Comparison of ENCODE assay signal across 10 mouse cellular contexts in the genomic region with DNA sequence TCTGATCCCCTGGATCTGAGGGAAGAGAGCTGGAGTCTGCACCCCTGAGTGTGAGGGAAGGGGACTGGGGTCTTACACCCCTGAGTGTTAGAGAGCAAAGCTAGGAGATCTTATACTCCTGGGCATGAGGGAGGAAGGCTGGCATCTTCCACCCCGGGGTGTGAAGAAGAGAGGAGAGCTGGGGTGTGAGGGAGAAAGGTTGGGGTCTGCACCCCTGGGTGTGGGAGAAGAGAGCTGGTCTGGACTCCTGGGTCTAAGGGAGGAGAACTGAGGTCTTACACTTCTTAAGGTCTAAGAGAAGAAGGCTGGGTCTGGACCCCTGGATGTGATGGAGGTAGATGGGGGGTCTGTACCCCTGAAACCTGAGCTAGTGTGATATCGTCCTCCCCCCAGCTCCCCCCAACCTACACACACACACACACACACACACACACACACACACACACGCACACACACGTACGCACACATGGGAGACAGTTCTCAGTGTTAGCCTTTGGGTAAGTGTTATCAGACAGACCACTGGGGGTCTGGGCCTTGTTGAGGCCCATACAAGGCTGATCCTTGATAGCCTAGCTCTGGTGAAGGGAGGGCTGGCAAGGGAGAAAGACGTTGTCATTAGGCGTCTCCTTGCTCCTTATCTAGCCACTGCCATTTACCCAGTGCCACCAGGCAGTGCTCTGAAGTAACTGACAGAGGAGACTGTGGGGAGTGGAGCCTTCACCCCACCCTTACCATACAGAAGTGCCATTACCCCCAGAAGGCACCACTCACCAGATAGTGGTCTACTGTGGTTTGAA. TPM values are rescaled to one million over a fixed set of nuclear protein-coding genes. Genes with fewer than 3 reads are reported as not detected.
A peak's percentile ranks its signal among the peaks of the same experiment; 100 is the strongest.
DNase-seq lines count a peak whose midpoint lies in the region; ATAC-seq lines count a peak whose summit lies in the region.
"Had no signal": no experiment of that assay in that cellular context is flagged by ENCODE, and none has a peak within 500 bp of the region (broad histone marks: within the 10 kb centered on the region; RNA-seq: fewer than 3 reads in every experiment).

No protein-coding gene starts in this region.

- H3K27ac ChIP-seq in heart, embryonic 12.5 days (ENCODE audit: poor library complexity, severe bottlenecking), result peak overlapping the region; percentile 75
- H3K27ac ChIP-seq in embryonic facial prominence, embryonic 10.5 days (replicated peaks), result peak overlapping the region; percentile 69
- H3K27ac ChIP-seq in macrophage, result peak overlapping the region; percentile 90
- H3K27ac ChIP-seq: forebrain, embryonic 12.5 days had no signal

- H3K36me3 ChIP-seq in heart, embryonic 12.5 days, result no peaks in the 10 kb centered on the region
- H3K36me3 ChIP-seq in embryonic facial prominence, embryonic 10.5 days (replicated peaks), result no peaks in the 10 kb centered on the region
- no peaks in the 10 kb centered on the region for H3K36me3 ChIP-seq in macrophage (ENCODE audit: inconsistent target)
- H3K36me3 ChIP-seq: forebrain, embryonic 12.5 days had no signal

- H3K27me3 ChIP-seq in heart, embryonic 12.5 days (replicated peaks), result peaks cover 29% of the 10 kb centered on the region
- H3K27me3 ChIP-seq in embryonic facial prominence, embryonic 10.5 days (replicated peaks; ENCODE audit: low read depth, poor library complexity, severe bottlenecking), result peaks cover 5% of the 10 kb centered on the region; the same call in 1 of the 2 replicates

- 51% methylated on average over 7 of the region's 7 CpGs for WGBS in heart, embryonic 12.5 days
- 75% methylated on average over 7 of the region's 7 CpGs for WGBS in embryonic facial prominence, embryonic 10.5 days
- WGBS in macrophage (ENCODE audit: missing documents), result 22% methylated on average over 7 of the region's 7 CpGs

- peak overlapping the region; percentile 30 for H3K4me3 ChIP-seq in heart, embryonic 12.5 days
- peak overlapping the region; percentile 33; the same call in 1 of the 2 replicates for H3K4me3 ChIP-seq in embryonic facial prominence, embryonic 10.5 days
- H3K4me3 ChIP-seq in macrophage (ENCODE audit: inconsistent target), result peak overlapping the region; percentile 79
- H3K4me3 ChIP-seq: forebrain, embryonic 12.5 days had no signal

- no peaks in the 10 kb centered on the region for H3K9me3 ChIP-seq in heart, embryonic 12.5 days (replicated peaks)
- no peaks in the 10 kb centered on the region for H3K9me3 ChIP-seq in embryonic facial prominence, embryonic 10.5 days
- H3K9me3 ChIP-seq: forebrain, embryonic 12.5 days had no signal

- DNase-seq in heart, adult 8-10 months (ENCODE audit: low spot score), result no peak
- peak; percentile 55 for DNase-seq in 416B (ENCODE audit: low read depth)
- no peak for DNase-seq in embryonic facial prominence, embryonic 10.5 days (ENCODE audit: low spot score)
- DNase-seq in layer of hippocampus, postnatal 25 days (ENCODE audit: extremely low spot score in 1 of 2, low spot score in 1 of 2), result no peak
- no peak for DNase-seq in gastrocnemius, postnatal 36 days
- DNase-seq: cerebellum, adult 11 months had no signal

- intact Hi-C loops in gastrocnemius, postnatal 36 days (cut with DNase I), result no loop called here

- H3K4me1 ChIP-seq in heart, embryonic 12.5 days (replicated peaks), result peaks cover 19% of the 10 kb centered on the region
- peaks cover 21% of the 10 kb centered on the region for H3K4me1 ChIP-seq in embryonic facial prominence, embryonic 10.5 days

- H3K79me2 ChIP-seq in macrophage (ENCODE audit: inconsistent target), result peaks cover 48% of the 10 kb centered on the region

- peak overlapping the region; percentile 55 for H3K9ac ChIP-seq in heart, embryonic 12.5 days
- H3K9ac ChIP-seq: forebrain, embryonic 12.5 days had no signal

- H3K4me2 ChIP-seq in heart, embryonic 12.5 days, result peak overlapping the region; percentile 50
- H3K4me2 ChIP-seq: forebrain, embryonic 12.5 days had no signal

- ATAC-seq in heart, embryonic 12.5 days (ENCODE audit: insufficient number of reproducible peaks, low FRiP score), result peak; percentile 81
- ATAC-seq in inflammation-experienced regulatory T-cells, adult 6 months, result no peak

RNA-seq across cellular contexts. Expression of gene Kcnn4, which starts 1.1 kb away (rescaled TPM):
- 6.9 and 7.8 TPM in 2 replicates for polyA plus RNA-seq in heart, embryonic 12.5 days (2016; fragmentation: Nextera tagmentation; extraction: Ambion mirVana)
- total RNA-seq in heart, adult 8-10 months (2022), result 1 to 10 TPM in 1 of 4 experiments, under 1 TPM in 3; 0.44 to 1.3 (median 0.69) TPM
- polyA plus RNA-seq in embryonic facial prominence, embryonic 10.5 days (2016; fragmentation: Nextera tagmentation; extraction: Ambion mirVana), result 3.0 and 3.5 TPM in 2 replicates
- total RNA-seq in macrophage (2018; cell fraction: chromatin; rRNA removed), result 100 to 1,000 TPM in 4 of 26 experiments, 10 to 100 TPM in 21, 1 to 10 TPM in 1; 5.6 to 198 (median 45.1) TPM
- total RNA-seq in macrophage (2018; cell fraction: cytosol; rRNA removed), result 10 to 100 TPM; 16.1 to 69.7 (median 46.9) TPM
- 100 to 1,000 TPM in 8 of 26 experiments, 10 to 100 TPM in 18; 15.3 to 160 (median 78.6) TPM for total RNA-seq in macrophage (2018; cell fraction: nucleus; rRNA removed)
- polyA plus RNA-seq in macrophage (2018), result 11.1 to 85.5 TPM (median 12.1 TPM) in 3 replicates
- under 1 TPM; 0.27 to 0.47 TPM for total RNA-seq in layer of hippocampus, postnatal 25 days (2021)
- 100 to 1,000 TPM in 2 of 3 experiments, 10 to 100 TPM in 1; 79.1 to 131 (median 126) TPM for polyA plus RNA-seq in inflammation-experienced regulatory T-cells, adult 6 months (2017; shearing (Covaris generic))
- total RNA-seq in gastrocnemius, postnatal 36 days (2021), result 1 to 10 TPM in 1 of 2 experiments, under 1 TPM in 1; 0.42 to 1.2 TPM

RNA-seq across cellular contexts. Expression of gene Lypd5, which starts 22.2 kb away (rescaled TPM):
- polyA plus RNA-seq in heart, embryonic 12.5 days (2016; fragmentation: Nextera tagmentation; extraction: Ambion mirVana), result not detected in 2 replicates
- total RNA-seq in heart, adult 8-10 months (2022), result not detected
- polyA plus RNA-seq in embryonic facial prominence, embryonic 10.5 days (2016; fragmentation: Nextera tagmentation; extraction: Ambion mirVana), result not detected in 2 replicates
- total RNA-seq in macrophage (2018; cell fraction: chromatin; rRNA removed), result not detected
- total RNA-seq in macrophage (2018; cell fraction: cytosol; rRNA removed), result not detected
- total RNA-seq in macrophage (2018; cell fraction: nucleus; rRNA removed), result not detected
- not detected in 3 replicates for polyA plus RNA-seq in macrophage (2018)
- total RNA-seq in layer of hippocampus, postnatal 25 days (2021), result not detected
- polyA plus RNA-seq in inflammation-experienced regulatory T-cells, adult 6 months (2017; shearing (Covaris generic)), result not detected
- not detected for total RNA-seq in gastrocnemius, postnatal 36 days (2021)
- polyA plus RNA-seq: forebrain, embryonic 12.5 days had no signal

RNA-seq across cellular contexts. Expression of gene Smg9, which starts 28.2 kb away (rescaled TPM):
- polyA plus RNA-seq in heart, embryonic 12.5 days (2016; fragmentation: Nextera tagmentation; extraction: Ambion mirVana), result 21.4 and 21.6 TPM in 2 replicates
- 1 to 10 TPM; 5.9 to 8.3 (median 8.0) TPM for total RNA-seq in heart, adult 8-10 months (2022)
- polyA plus RNA-seq in embryonic facial prominence, embryonic 10.5 days (2016; fragmentation: Nextera tagmentation; extraction: Ambion mirVana), result 25.8 and 26.3 TPM in 2 replicates
- 100 to 1,000 TPM; 127 to 223 (median 160) TPM for total RNA-seq in macrophage (2018; cell fraction: chromatin; rRNA removed)
- 10 to 100 TPM; 15.4 to 41.1 (median 24.8) TPM for total RNA-seq in macrophage (2018; cell fraction: cytosol; rRNA removed)
- 100 to 1,000 TPM in 11 of 26 experiments, 10 to 100 TPM in 15; 59.9 to 137 (median 93.6) TPM for total RNA-seq in macrophage (2018; cell fraction: nucleus; rRNA removed)
- polyA plus RNA-seq in macrophage (2018), result 19.7 to 29.3 TPM (median 20.3 TPM) in 3 replicates
- 10 to 100 TPM; 32.9 to 37.9 TPM for total RNA-seq in layer of hippocampus, postnatal 25 days (2021)
- polyA plus RNA-seq in inflammation-experienced regulatory T-cells, adult 6 months (2017; shearing (Covaris generic)), result 10 to 100 TPM; 22.7 to 26.1 (median 23.6) TPM
- 10 to 100 TPM in 1 of 2 experiments, 1 to 10 TPM in 1; 9.8 to 11.5 TPM for total RNA-seq in gastrocnemius, postnatal 36 days (2021)

RNA-seq across cellular contexts. Expression of gene Tescl, which starts 37.5 kb away (rescaled TPM):
- polyA plus RNA-seq in heart, embryonic 12.5 days (2016; fragmentation: Nextera tagmentation; extraction: Ambion mirVana), result 0.31 TPM in 1 of 2 replicates, not detected in the other
- total RNA-seq in heart, adult 8-10 months (2022), result under 1 TPM in 1 of 4 experiments, not detected in 3; 0.50 TPM
- polyA plus RNA-seq in embryonic facial prominence, embryonic 10.5 days (2016; fragmentation: Nextera tagmentation; extraction: Ambion mirVana), result 0.17 TPM in 1 of 2 replicates, not detected in the other
- not detected for total RNA-seq in macrophage (2018; cell fraction: chromatin; rRNA removed)
- total RNA-seq in macrophage (2018; cell fraction: cytosol; rRNA removed), result under 1 TPM in 1 of 26 experiments, not detected in 25; 0.17 TPM
- not detected for total RNA-seq in macrophage (2018; cell fraction: nucleus; rRNA removed)
- not detected in 3 replicates for polyA plus RNA-seq in macrophage (2018)
- total RNA-seq in layer of hippocampus, postnatal 25 days (2021), result not detected
- not detected for polyA plus RNA-seq in inflammation-experienced regulatory T-cells, adult 6 months (2017; shearing (Covaris generic))
- not detected for total RNA-seq in gastrocnemius, postnatal 36 days (2021)
- polyA plus RNA-seq: forebrain, embryonic 12.5 days had no signal

RNA-seq across cellular contexts. Expression of gene Zfp94, which starts 54.7 kb away (rescaled TPM):
- polyA plus RNA-seq in heart, embryonic 12.5 days (2016; fragmentation: Nextera tagmentation; extraction: Ambion mirVana), result 5.5 and 5.6 TPM in 2 replicates
- total RNA-seq in heart, adult 8-10 months (2022), result 1 to 10 TPM; 1.1 to 2.8 (median 2.1) TPM
- polyA plus RNA-seq in embryonic facial prominence, embryonic 10.5 days (2016; fragmentation: Nextera tagmentation; extraction: Ambion mirVana), result 13.8 and 13.9 TPM in 2 replicates
- total RNA-seq in macrophage (2018; cell fraction: chromatin; rRNA removed), result 10 to 100 TPM in 2 of 26 experiments, 1 to 10 TPM in 17, under 1 TPM in 2, not detected in 5; 0.53 to 11.8 (median 4.6) TPM
- 1 to 10 TPM in 15 of 26 experiments, under 1 TPM in 11; 0.24 to 2.2 (median 1.3) TPM for total RNA-seq in macrophage (2018; cell fraction: cytosol; rRNA removed)
- total RNA-seq in macrophage (2018; cell fraction: nucleus; rRNA removed), result 1 to 10 TPM in 13 of 26 experiments, under 1 TPM in 8, not detected in 5; 0.58 to 6.2 (median 1.6) TPM
- 1.0 to 2.1 TPM (median 1.5 TPM) in 3 replicates for polyA plus RNA-seq in macrophage (2018)
- 10 to 100 TPM; 12.5 to 15.0 TPM for total RNA-seq in layer of hippocampus, postnatal 25 days (2021)
- 10 to 100 TPM in 2 of 3 experiments, 1 to 10 TPM in 1; 6.6 to 13.0 (median 12.6) TPM for polyA plus RNA-seq in inflammation-experienced regulatory T-cells, adult 6 months (2017; shearing (Covaris generic))
- total RNA-seq in gastrocnemius, postnatal 36 days (2021), result 1 to 10 TPM; 1.5 to 1.9 TPM
